Mouse (Mus musculus): ENCODE data around the gene Pde11a.

GRCm38 (mm10) chr2:76342146-76342545 lies 3.6 kb upstream of the Pde11a start:
- TF ChIP-seq CTCF (IDR thresholded peaks at IDR 0.05; ENCODE audit: extremely low read depth, insufficient read length, insufficient replicate concordance, low read depth, low read length) (no peak), POLR2A (IDR thresholded peaks at IDR 0.05; ENCODE audit: low read depth, low read length) (no peak)

All from small intestine, adult 2 months (tissue).